Mouse (Mus musculus) midbrain, postnatal 0 days (tissue): ENCODE results near the gene Maz. TPM values are rescaled to one million over a fixed set of nuclear protein-coding genes. Genes with fewer than 3 reads are reported as not detected.

Experiments
- ATAC-seq: fragments of 200-750 bp; cut with Nextera tagmentation; 2 replicates; pipeline ENCODE4 v1.8.0; 2017; ENCODE audit warnings: moderate number of reproducible peaks, mild to moderate bottlenecking, moderate TSS enrichment, moderate library complexity; ENCODE audit not compliant: low FRiP score
- DNase-seq: peaks from one replicate; pipeline ENCODE4 v3.0.0-alpha.2; 2015; ENCODE audit warnings: low spot score
- H3K27ac ChIP-seq: fragments of 300-500 bp; sonication (generic); 2 replicates; pipeline ENCODE4 v1.5.1; 2014; ENCODE audit warnings: low read depth, mild to moderate bottlenecking, low read length, mixed read lengths
- H3K27me3 ChIP-seq: fragments of 300-500 bp; sonication (generic); 2 replicates; pipeline ENCODE4 v1.6.1; 2014; ENCODE audit warnings: low read length, control low read depth, mixed read lengths; ENCODE audit not compliant: insufficient read depth
- H3K36me3 ChIP-seq: fragments of 300-500 bp; sonication (generic); 2 replicates; pipeline ENCODE4 v1.6.1; 2014; ENCODE audit warnings: low read length, control low read depth, mixed read lengths; ENCODE audit not compliant: insufficient read depth
- H3K4me1 ChIP-seq: fragments of 300-500 bp; sonication (generic); 2 replicates; pipeline ENCODE4 v1.6.1; 2014; ENCODE audit warnings: mild to moderate bottlenecking, control low read depth, antibody characterized with exemption, low read length, mixed read lengths; ENCODE audit not compliant: insufficient read depth
- H3K4me2 ChIP-seq: fragments of 300-500 bp; sonication (generic); 2 replicates; pipeline ENCODE4 v1.6.1; 2014; ENCODE audit warnings: low read depth, mild to moderate bottlenecking, low read length, mixed read lengths; ENCODE audit not compliant: poor library complexity, severe bottlenecking
- H3K4me3 ChIP-seq: fragments of 300-500 bp; sonication (generic); 2 replicates; pipeline ENCODE4 v1.5.1; 2014; ENCODE audit warnings: low read depth, mild to moderate bottlenecking, low read length, moderate library complexity
- H3K9ac ChIP-seq: fragments of 300-500 bp; sonication (generic); replicated peaks from 2 replicates; pipeline ENCODE4 v1.6.1; 2014; ENCODE audit warnings: mild to moderate bottlenecking, low read length, moderate library complexity, mixed read lengths; ENCODE audit not compliant: poor library complexity, severe bottlenecking
- H3K9me3 ChIP-seq: fragments of 300-500 bp; sonication (generic); 2 replicates; pipeline ENCODE4 v1.6.1; 2016; ENCODE audit warnings: low read length, control low read depth
- CTCF ChIP-seq: IDR thresholded peaks from 2 replicates; pipeline ENCODE4 v1.5.1; 2016; ENCODE audit warnings: antibody characterized with exemption, mild to moderate bottlenecking
- WGBS: fragments of 180-500 bp; shearing (Covaris S2); extraction: QIAGEN DNeasy Blood & Tissue Kit; methylation state at CpG from one replicate; pipeline ENCODE4 v1.1.7; 2014; 5-methylcytosine and 5-hydroxymethylcytosine counted together
- polyA plus RNA-seq: library from polyadenylated mRNA; unstranded; fragments of >200 nt; fragmentation: Nextera tagmentation; extraction: Ambion mirVana; gene quantifications from 2 replicates; pipeline ENCODE4 v1.2.1, GENCODE M21; 2015
- total RNA-seq: library from RNA; depleted of rRNA; stranded (reverse); fragments of >200 nt; gene quantifications from 2 replicates; pipeline ENCODE4 v1.2.3, GENCODE M21; 2014

Maz gene
- total and polyA plus RNA-seq, 2 experiments from 2014 or later = 68.3 to 245 TPM

DNA sequence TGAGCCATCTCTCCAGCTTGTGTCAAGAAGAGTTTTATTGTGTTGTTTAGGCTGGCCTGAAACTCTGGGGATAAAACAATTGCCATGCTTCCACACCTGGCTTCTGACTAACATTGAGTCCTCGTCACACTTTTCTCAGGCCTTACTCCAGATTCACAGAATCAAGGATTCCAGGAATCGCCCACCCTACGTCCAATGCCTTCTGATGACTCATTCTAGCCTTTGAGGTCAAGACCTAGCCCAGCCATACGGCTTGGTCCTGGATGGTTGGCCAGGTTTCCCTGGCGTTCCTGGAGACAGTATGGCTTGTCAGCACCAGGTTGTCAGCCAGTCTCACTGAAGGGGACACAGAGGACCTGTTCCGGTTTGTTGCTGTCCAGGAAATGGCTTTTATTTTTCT, 14.5 kb downstream of the Maz start:
- no peak for TF ChIP-seq CTCF
- DNase-seq = no peak

DNA sequence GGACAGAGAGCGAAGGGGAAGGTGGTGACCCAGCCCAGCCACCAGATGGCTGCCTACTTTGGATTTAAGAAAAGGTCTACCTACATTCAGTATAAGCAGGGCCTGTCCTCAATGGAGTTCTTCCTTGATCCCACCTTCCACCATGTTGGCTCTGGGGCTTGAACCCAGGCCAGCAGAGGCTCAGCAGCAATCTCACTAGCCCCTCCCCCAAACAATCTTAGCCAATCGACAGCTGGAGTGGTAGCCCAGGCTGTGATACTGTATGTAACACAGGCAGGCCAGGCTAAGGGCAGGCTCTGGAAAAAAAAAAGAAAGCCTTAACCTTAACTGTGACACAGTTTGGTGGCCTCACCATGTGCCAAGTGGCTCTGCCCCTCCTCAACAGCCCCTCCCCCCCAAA, 15.1 kb downstream of the Maz start:
- no peak for ATAC-seq
- WGBS = 63% methylated on average over 2 of the region's 2 CpGs
- no peak for TF ChIP-seq CTCF

More for the DNA sequence above, 14.5 kb downstream of the Maz start:
- peaks cover 12% of the 10 kb centered on the region; the same call in 1 of the 2 replicates for H3K36me3 ChIP-seq
- no peak for ATAC-seq
- no peak overlapping the region for H3K4me2 ChIP-seq
- no peaks in the 10 kb centered on the region for H3K9me3 ChIP-seq
- no peaks in the 10 kb centered on the region for H3K27me3 ChIP-seq
- WGBS = 89% methylated on average over 6 of the region's 6 CpGs
- H3K9ac ChIP-seq = no peak overlapping the region
- no peak overlapping the region for H3K4me3 ChIP-seq
- H3K27ac ChIP-seq = no peak overlapping the region
- H3K4me1 ChIP-seq = peaks cover 8% of the 10 kb centered on the region; the same call in 1 of the 2 replicates

DNA sequence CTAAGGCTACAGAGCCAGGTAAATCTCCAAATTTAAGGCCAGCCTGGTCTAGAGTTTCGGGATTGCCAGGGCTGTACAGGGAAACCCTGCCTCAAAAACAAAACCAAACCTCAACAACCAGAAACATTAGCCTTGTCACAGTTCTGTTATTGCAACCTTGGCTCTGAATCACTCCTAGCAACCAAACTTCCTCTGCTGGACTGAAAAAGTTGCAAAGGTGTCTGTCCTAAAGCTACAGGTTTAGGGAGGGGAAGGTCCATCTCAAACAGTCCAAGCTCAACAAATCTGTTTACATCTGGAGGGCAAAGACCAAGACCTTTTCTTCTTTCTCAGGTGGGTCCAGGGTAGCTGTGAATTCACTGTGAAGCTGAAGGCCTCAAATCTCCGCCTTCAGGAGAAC, 15.8 kb downstream of the Maz start:
- no peak for TF ChIP-seq CTCF
- Histone ChIP-seq H3K9ac (no peak overlapping the region), H3K4me1 (peaks cover 8% of the 10 kb centered on the region; the same call in 1 of the 2 replicates), H3K36me3 (peaks cover 12% of the 10 kb centered on the region; the same call in 1 of the 2 replicates), H3K4me2 (no peak overlapping the region), H3K27ac (no peak overlapping the region), H3K4me3 (no peak overlapping the region), H3K9me3 (no peaks in the 10 kb centered on the region), H3K27me3 (no peaks in the 10 kb centered on the region)
- ATAC-seq = no peak
- 100% methylated on average over 2 of the region's 2 CpGs for WGBS
- DNase-seq = no peak

More for the DNA sequence above, 15.1 kb downstream of the Maz start:
- peaks cover 12% of the 10 kb centered on the region; the same call in 1 of the 2 replicates for H3K36me3 ChIP-seq
- H3K9me3 ChIP-seq = no peaks in the 10 kb centered on the region
- H3K4me2 ChIP-seq = no peak overlapping the region
- no peak for DNase-seq
- H3K27ac ChIP-seq = no peak overlapping the region
- no peak overlapping the region for H3K4me3 ChIP-seq
- peaks cover 8% of the 10 kb centered on the region; the same call in 1 of the 2 replicates for H3K4me1 ChIP-seq
- H3K27me3 ChIP-seq = no peaks in the 10 kb centered on the region
- H3K9ac ChIP-seq = no peak overlapping the region

DNA sequence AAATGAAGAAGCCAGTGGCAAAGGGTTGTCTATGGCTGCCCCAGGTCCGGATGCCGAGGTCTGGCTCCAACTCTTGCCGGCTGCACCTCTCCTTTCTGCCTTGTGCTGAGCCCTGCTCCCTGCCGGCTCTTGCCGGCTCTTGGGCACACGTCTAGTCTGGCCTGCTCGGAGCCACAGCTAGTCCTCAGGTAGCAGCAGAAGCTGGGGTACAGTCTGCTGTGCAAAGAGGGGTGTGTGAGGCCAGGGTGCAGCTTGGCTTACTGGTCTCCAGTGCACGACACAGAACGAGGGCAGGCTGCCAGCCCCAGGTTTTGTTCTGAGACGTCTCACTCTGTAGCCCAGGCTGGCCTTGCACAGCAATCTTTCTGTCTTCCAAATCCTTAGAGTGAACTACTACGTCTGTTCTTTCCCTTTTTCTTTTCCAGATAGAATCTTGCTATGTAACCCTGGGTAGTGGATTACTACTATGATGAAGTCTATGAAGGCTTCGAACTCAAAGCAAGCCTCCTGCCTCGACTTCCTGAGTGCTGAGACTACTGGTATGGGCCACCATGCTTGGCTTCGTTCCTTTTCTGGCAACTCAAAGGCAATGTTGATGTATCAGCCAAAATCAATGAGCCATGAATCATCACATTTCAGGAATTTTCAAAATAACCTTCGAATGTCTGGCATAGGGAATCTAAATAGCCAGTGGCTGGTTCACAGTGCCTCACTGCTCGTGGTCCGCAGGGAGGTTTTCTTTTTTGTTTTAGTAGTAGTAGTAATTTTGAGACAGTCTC, 17.3 kb downstream of the Maz start:
- 86% methylated on average over 17 of the region's 17 CpGs for WGBS

DNA sequence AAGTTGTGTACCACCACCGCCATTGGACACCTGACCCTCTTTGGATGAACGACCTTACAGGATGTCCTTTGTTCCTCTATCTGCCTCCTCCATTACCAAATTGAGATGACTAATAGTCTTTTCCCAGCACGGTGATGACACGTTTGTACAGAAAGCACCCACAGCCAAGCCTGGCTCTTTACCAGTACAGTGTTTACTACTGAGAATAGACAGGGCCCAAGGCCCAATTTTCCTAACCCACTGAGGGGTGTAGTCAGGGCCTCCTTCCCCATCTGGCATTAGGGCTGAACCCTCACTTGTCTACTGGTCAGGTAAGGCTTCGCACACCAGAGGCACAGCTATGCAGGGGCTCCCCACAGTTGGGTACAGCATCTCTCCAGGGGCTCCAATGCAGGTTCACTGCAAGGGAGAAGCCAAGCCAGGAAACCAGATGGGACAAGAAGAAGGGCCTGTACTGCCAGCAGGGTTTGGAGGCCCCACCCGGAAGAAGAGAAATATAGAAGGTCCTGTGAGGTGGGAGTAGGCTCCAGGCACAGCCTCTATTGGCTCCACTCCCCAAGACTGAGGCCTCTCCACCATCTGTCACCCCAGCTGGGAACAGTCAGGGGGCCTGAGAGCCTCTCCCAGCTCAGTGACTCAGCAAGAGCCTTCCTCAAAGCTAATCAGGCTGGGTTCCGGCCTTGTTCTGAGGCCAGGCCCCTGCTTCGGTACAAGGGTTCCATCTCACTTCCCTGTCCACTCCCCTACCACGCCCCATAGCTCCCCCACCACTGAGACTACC, 18.4 kb downstream of the Maz start:
- Histone ChIP-seq H3K4me3 (no peak overlapping the region), H3K9ac (0 out of 2 replicates have a peak overlapping the region, but pooled peaks have one; percentile 8), H3K4me2 (no peak overlapping the region), H3K36me3 (no peaks in the 10 kb centered on the region), H3K27ac (peak overlapping the region; percentile 51; the same call in 1 of the 2 replicates), H3K4me1 (no peaks in the 10 kb centered on the region), H3K9me3 (no peaks in the 10 kb centered on the region), H3K27me3 (no peaks in the 10 kb centered on the region)
- ATAC-seq (peak; percentile 56), DNase-seq (peak; percentile 71)
- no peak for TF ChIP-seq CTCF
- WGBS = 66% methylated on average over 9 of the region's 9 CpGs

More for the DNA sequence above, 17.3 kb downstream of the Maz start:
- Histone ChIP-seq H3K4me1 (no peaks in the 10 kb centered on the region), H3K27me3 (no peaks in the 10 kb centered on the region), H3K9me3 (no peaks in the 10 kb centered on the region), H3K27ac (no peak overlapping the region), H3K4me3 (no peak overlapping the region), H3K4me2 (no peak overlapping the region), H3K36me3 (0 out of 2 replicates have a peak, but pooled peaks cover 6% of the 10 kb centered on the region), H3K9ac (no peak overlapping the region)
- no peak for ATAC-seq
- no peak for DNase-seq
- TF ChIP-seq CTCF = no peak
